Mouse (Mus musculus) heart, postnatal 4 days (tissue): ENCODE data around the gene Qtrt2. TPM values are rescaled to one million over a fixed set of nuclear protein-coding genes. Genes with fewer than 3 reads are reported as not detected.

Source experiments
- DNase-seq: peaks from one replicate; pipeline ENCODE4 v3.0.0; 2021
- total RNA-seq, 2 experiments: library from RNA; stranded (reverse); gene quantifications; 2 replicates each; pipeline ENCODE4 v1.2.3; 2021

Gene Qtrt2
- 10 to 100 TPM; 23.2 to 29.8 TPM for total RNA-seq

GRCm38 (mm10) chr16:43926341-43926859 is at the start of gene Qtrt2:
TSS of gene Qtrt2 (minus strand) at chr16:43926809.
- no peak for DNase-seq

DNA sequence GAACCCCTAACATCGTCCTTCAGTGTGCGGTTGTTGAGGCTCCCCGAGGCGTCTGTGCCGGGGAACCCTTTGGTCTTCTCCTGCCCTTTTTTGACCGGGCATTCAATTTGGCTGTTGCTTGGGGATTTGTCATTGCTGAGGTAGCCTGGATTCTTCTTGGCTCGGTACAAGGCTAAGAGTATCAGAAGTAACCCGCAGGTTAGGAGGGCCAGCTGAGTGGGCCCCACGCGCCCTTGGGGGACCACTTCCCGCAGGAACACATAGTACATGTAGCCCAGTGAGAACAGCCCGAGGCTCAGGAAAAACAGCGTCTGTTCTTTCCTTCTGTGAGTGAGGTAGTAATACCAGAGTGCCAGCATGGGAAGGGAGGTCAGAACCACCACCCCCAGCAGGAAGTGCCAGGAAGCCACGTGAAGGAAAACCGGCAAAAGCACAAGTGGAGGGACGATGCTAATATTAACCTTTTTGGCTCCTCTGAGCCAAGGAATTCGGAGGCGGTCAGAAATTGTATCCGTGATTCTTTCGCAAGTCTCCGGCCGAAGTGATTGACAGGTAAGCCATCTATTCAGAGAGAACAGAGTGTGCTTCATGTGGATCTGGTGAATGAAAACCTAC is 47.1 kb upstream of the Qtrt2 start:
- DNase-seq = no peak

- DNase-seq = no peak
Measured at GRCm38 (mm10) chr16:43973147-43973546, 46.5 kb upstream of the Qtrt2 start.

- DNase-seq = no peak
Measured at GRCm38 (mm10) chr16:43972391-43972790, 45.8 kb upstream of the Qtrt2 start.

DNA sequence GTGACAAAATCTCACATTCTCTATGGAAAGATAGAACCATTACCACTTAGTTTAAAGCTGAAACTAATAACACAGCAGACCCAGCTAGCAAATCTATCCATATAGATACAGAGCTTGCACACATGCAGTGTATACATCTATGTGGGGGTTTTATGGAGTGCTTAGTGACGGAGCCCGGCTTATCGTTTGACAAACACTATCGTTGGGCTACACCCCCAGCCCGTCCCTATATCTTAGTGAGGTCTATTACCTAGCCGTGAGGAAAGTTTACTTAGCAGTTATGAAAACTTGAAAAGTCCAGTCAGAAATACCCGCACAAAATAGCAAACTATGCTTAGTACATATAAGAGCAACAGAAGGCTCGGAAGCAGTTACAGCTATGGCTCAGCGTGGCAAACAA is 45.1 kb upstream of the Qtrt2 start:
- DNase-seq = no peak

DNA sequence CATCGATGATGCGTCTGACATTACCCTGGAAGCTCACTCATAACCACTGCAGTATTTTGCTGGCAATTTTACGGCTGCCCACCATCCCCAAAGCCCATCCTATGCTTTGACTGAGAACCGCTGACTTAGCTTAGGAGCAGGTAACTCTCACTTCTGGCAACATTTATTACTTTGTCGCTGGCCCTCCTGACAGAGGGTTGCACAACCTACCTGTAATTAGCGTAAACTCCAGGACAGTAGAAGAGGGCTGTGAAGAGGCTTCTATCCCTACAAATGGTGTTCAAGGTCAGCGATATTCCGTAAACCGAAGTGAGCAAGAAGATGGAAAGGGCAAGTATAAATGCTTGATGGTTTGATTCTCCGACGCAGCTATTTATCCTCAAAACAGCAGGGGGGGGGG is 44.6 kb upstream of the Qtrt2 start:
- no peak for DNase-seq

DNA sequence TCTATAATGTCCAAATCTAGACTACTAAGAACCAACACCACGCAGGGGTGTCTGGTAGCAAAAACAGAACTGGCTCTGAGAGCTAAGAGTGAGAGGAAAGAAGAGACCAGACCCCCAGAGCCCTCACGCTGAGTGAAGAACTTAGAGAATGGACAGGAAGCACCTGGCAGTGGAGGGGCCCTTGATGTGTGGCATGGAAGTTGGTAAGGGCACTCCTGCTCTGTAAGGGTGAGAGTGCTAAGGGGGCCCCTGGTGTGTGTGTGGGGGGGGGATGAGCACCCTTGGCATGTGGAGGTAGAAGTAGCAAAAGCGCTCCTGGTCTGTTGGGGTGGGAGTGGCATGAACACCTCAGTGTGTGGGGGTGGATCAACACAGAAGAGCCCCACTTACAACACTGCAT is 43.8 kb upstream of the Qtrt2 start:
- no peak for DNase-seq

GRCm38 (mm10) chr16:43965781-43966389 is 39.3 kb upstream of the Qtrt2 start:
- no peak for DNase-seq

DNA sequence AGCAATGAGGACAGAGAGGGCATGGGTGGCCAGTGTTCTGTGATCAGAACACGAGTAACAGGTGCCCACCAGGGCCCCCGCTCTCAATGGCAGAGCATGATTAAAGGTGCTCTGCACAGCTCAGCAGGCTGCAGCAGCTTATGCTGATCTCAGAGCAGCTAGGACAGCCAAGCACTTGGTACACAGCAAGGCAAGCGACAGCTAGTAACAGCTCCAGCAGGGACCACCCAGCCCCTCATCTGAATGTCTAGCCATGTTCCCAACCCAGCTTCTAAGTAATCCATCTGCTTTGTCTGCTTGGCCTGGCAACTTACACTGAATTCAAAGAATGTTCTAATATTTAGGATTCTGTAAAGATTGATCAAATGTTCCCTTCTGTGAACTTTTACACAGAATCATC is 37.2 kb upstream of the Qtrt2 start:
- DNase-seq = no peak

DNA sequence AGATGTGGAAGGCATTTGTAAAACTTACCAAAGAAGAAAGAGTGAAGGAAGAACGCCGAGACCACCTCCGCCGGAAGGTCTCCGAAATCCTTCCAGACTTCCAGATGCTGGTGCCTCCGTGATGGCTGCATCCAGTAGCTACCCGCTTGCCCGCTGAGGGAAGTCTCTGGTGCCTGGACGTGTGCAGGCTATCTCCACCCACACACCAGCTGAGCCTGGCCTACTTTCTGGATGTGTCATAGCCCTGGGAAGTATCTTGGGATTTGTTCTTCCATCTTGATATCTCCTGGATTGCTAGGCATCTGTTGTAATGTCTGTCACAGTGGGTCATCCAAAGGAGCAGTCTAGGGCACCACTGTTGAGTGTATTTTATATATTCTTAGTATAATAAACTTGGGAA is 36.7 kb upstream of the Qtrt2 start:
- DNase-seq = no peak

DNA sequence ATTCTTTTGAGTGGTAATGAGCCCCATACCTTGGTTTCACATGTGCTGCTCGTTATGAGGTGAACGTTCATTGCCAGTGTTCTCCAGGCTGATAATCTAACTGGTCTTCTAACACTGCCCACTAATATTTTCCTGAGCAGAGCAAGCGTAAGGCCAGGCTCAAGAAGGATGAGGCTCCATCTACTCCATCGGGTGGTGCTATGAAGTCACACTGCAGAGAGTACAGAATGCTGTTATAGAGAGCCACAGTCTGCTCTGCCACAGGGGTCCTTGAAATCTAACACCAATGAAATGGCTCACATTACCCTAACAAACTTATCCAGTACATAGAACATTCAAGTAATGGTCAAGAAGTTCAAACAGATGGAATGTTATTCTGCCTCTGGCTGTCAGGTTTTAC is 31.4 kb upstream of the Qtrt2 start:
- DNase-seq = no peak

DNA sequence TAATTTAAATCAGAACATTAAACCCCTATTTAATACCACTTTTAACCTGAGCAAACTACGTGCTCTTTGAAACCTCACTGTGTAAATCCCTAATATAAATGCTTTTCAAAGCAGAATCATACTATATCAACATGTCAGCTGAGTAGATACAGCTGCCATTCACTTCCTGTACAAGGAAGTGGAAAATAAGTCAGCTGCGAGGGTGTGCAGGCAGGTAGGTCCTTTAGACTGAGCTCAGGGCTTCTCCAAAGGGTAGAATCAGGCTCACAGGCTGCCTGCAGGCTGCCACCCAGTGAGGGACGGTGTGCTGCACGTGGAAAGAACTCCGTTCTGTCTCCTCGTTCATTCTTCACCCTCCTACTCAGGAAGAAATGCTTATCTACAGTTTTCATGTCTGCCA is 28.3 kb upstream of the Qtrt2 start:
- no peak for DNase-seq

- no peak for DNase-seq
Measured at GRCm38 (mm10) chr16:43951591-43951990, 25.0 kb upstream of the Qtrt2 start.

GRCm38 (mm10) chr16:43945869-43946268 is 19.3 kb upstream of the Qtrt2 start:
- DNase-seq = no peak

- no peak for DNase-seq
Measured at GRCm38 (mm10) chr16:43945351-43945750, 18.7 kb upstream of the Qtrt2 start.

DNA sequence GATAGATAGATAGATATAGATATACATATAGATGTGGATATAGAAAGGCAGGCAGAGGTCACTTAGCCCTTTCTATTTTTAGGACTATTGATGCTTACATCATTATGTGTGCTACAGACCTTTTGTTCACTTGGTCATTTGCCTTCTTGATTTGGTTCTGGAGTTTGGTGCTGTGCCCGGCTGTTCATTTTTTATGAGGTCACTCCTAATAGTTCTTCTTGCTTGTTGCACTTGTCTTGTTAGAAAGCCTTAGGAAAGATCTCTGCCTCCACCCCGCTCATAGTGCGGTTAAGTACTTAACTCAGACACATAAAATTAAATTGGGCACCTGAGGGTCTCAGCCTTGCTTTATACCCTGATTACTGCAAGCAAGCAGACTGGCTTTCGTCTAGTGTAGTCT is 14.2 kb upstream of the Qtrt2 start:
- no peak for DNase-seq

DNA sequence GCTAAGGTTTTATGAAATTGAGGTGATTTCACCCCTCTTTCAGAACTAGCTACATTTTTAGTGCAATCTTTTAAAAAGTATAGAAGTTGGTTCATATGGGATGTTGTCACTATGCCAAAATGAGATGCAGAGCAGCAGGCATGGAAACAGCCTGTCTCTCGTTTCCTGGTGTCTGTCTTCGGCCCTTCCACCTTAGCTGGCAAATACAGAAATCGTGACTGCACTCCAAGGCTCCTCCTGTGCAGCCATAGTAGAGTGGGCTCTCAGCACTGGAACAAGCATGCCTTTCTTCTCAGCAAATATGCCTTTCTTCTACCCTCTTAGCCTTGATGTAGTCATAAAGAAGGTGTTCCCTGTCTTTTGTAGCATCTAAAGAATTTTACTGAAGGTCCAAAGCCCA is 9.3 kb upstream of the Qtrt2 start:
- DNase-seq = no peak

DNA sequence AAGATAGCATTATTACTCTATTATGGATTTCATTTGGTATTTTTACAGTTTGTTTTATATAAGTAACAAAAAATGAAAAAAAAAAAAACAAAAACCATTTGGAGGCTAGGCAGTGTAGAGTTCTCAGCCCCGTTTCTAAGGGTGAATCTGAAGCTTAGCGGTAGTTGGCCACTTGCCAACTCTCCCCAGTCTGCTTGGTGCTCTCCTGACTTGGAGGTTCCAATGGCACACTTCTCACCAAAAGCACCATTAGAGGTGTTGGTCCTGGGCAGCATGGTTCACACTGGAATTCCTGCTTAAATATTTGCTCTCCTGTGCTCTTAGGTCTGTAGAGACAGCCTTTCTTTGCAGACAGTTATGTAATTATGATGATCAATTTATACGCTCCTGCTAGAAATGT is 8.8 kb upstream of the Qtrt2 start:
- no peak for DNase-seq

DNA sequence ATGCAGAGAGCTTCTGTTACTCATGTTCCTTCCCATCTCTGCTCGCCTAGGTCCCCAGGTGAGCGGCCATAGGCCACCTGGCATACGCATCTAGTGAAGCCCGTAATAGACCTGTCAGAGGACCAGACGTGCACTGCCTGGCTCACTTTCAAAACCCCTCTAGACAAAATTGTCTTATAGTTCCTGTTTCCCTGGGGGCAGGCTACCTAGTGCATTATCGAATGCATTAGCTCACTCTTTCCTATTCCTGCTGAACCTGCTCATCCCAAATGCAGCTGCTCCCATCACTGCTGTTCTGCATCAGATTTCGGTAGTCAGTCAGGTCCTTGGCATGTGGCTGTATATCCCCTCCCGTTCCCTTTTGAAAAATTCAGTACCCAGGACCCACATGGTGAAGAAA is 8.2 kb upstream of the Qtrt2 start:
- DNase-seq = no peak

DNA sequence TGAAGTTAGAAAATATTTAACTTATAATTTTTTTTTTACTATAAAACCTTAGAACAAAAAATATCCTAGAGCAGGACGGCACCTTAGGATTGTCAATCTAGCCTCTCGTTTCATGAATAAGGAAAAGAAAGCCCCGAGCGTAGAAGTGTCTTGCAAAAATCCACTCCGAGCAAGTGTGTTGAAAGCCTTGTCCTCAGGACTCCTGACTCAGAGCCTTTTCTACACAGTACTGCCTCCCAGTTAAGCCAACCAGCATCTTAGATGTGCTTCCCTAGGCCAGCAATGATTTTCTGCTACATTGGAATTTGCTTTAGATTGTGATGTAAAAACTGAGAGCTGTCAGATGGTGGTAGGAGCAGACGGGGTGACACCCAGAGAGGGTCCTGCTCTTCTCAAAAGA is 6.4 kb upstream of the Qtrt2 start:
- no peak for DNase-seq

- DNase-seq = no peak
Measured at GRCm38 (mm10) chr16:43932319-43932718, 5.7 kb upstream of the Qtrt2 start.

- no peak for DNase-seq
Measured at GRCm38 (mm10) chr16:43931502-43931901, 4.9 kb upstream of the Qtrt2 start.

DNA sequence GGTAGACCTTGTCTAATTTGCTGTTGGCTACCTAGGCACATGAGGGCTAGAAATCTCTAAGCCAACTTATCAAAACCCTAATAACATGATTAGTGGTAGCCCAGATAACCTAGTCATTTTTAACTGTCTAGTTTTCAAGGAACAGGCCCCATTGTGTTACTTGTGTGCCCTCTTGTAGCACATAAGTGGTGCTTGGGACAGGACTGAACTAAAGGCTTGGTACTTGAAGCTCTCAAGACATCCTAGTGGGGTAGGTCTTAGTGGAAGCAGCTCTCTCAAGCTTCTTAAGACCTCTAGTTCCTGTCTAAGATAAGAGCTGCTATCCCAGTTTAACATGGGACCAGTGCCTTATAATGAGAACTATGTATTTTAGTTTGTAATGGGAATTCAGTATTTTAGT is 4.0 kb upstream of the Qtrt2 start:
- no peak for DNase-seq

DNA sequence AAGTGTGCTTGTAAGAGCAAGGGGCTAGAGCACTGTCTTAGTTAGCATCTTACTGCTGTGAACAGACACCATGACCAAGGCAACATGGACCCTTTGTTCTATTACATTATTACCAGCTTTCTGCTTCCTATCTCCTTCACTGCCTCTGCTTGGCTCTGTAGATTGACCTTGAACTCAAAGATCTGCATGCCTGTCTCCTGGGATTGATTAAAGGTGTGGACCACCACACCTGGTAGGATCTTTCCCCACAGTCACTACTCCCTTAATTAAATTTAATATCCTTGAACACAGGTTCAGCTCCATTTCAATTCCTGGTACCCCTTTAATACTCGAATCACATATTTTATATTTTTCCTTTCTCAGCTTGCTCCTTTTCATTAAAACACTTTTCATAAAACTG is 763 bp downstream of the Qtrt2 start:
- DNase-seq = no peak
